Mouse (Mus musculus): ENCODE measurements at regions not wholly inside any gene's neighbourhood (a gene's known extent, or its start where the extent isn't known, plus 50 kb on each side); places are given as distances from the start of the nearest gene placed in this dataset.

- H3K4me2 ChIP-seq (ENCODE audit: insufficient read depth, low read depth, poor library complexity, severe bottlenecking): no peak overlapping the region
- H3K27ac ChIP-seq (ENCODE audit: insufficient read depth, low read depth): no peak overlapping the region
- dilution Hi-C loops (cut with MboI; ENCODE audit: extremely low pct_ligation_motif_present, extremely low pct_unique_long_range_greater_than_20kb, low sequenced_read_pairs): no loop called here
- no peak overlapping the region for H3K9ac ChIP-seq (ENCODE audit: insufficient read depth, low read depth)
- TF ChIP-seq EP300 (IDR thresholded peaks at IDR 0.05; ENCODE audit: low read length): no peak
- no peak for TF ChIP-seq USF2 (conservative IDR thresholded peaks at IDR 0.05; ENCODE audit: low read depth, low read length)
- TF ChIP-seq SMC3 (IDR thresholded peaks at IDR 0.05; ENCODE audit: low read depth, low read length): no peak
- no peak for TF ChIP-seq BHLHE40 (IDR thresholded peaks at IDR 0.05; ENCODE audit: low read depth, low read length)
- TF ChIP-seq USF1 (IDR thresholded peaks at IDR 0.05; ENCODE audit: low read depth, low read length): no peak
- H3K9me3 ChIP-seq (replicated peaks; ENCODE audit: low read length): no peaks in the 10 kb centered on the region
- no peak for DNase-seq (ENCODE audit: extremely low read depth)
- H3K4me1 ChIP-seq (ENCODE audit: control insufficient read depth in 1 of 2, insufficient read depth in 2 of 2): no peaks in the 10 kb centered on the region
- in situ Hi-C loops (cut with MboI; ENCODE audit: low pct_ligation_motif_present, low pct_unique_long_range_greater_than_20kb, low sequenced_read_pairs): no loop called here
- no peaks in the 10 kb centered on the region for H3K79me2 ChIP-seq (replicated peaks; ENCODE audit: control insufficient read depth, extremely low read depth, insufficient read depth, poor library complexity, severe bottlenecking)
- no peak overlapping the region for H3K4me3 ChIP-seq (replicated peaks in 1 of 3; ENCODE audit: low read depth in 2 of 3, low read length in 2 of 3, poor library complexity in 1 of 3)
- H3K36me3 ChIP-seq (replicated peaks in 1 of 2; ENCODE audit: control insufficient read depth in 1 of 2, insufficient read depth in 1 of 2, low read length in 1 of 2): no peaks in the 10 kb centered on the region
- H3K27me3 ChIP-seq (replicated peaks): peaks cover 1% of the 10 kb centered on the region
These were observed 108.8 kb upstream of the Chrna7 start for GRCm38 (mm10) chr7:63321171-63321570.

- in situ Hi-C loops (cut with MboI; ENCODE audit: low pct_ligation_motif_present, low pct_unique_long_range_greater_than_20kb, low sequenced_read_pairs) (no loop called here), dilution Hi-C loops (cut with MboI; ENCODE audit: extremely low pct_ligation_motif_present, extremely low pct_unique_long_range_greater_than_20kb, low sequenced_read_pairs) (no loop called here)
- no peaks in the 10 kb centered on the region for H3K79me2 ChIP-seq (replicated peaks; ENCODE audit: control insufficient read depth, extremely low read depth, insufficient read depth, poor library complexity, severe bottlenecking)
- no peaks in the 10 kb centered on the region for H3K27me3 ChIP-seq (replicated peaks)
- H3K4me3 ChIP-seq (replicated peaks in 1 of 3; ENCODE audit: low read depth in 2 of 3, low read length in 2 of 3, poor library complexity in 1 of 3): no peak overlapping the region
- no peak overlapping the region for H3K27ac ChIP-seq (ENCODE audit: insufficient read depth, low read depth)
- H3K36me3 ChIP-seq (replicated peaks in 1 of 2; ENCODE audit: control insufficient read depth in 1 of 2, insufficient read depth in 1 of 2, low read length in 1 of 2): no peaks in the 10 kb centered on the region
- no peak overlapping the region for H3K4me2 ChIP-seq (ENCODE audit: insufficient read depth, low read depth, poor library complexity, severe bottlenecking)
- no peak overlapping the region for H3K9ac ChIP-seq (ENCODE audit: insufficient read depth, low read depth)
- peak; percentile 32 for DNase-seq (ENCODE audit: extremely low read depth)
- TF ChIP-seq SMC3 (IDR thresholded peaks at IDR 0.05; ENCODE audit: low read depth, low read length): peak; percentile 34
- TF ChIP-seq RAD21 (IDR thresholded peaks at IDR 0.05; ENCODE audit: low read depth, low read length): peak; percentile 61
- no peak for TF ChIP-seq MAFK (IDR thresholded peaks at IDR 0.05; ENCODE audit: insufficient replicate concordance, low read length)
- peak; percentile 60 to 86 for TF ChIP-seq CTCF (conservative IDR thresholded peaks at IDR 0.05 in 1 of 2, IDR thresholded peaks at IDR 0.05 in 1 of 2; ENCODE audit: low read depth in 2 of 2, low read length in 2 of 2)
- H3K4me1 ChIP-seq (ENCODE audit: control insufficient read depth in 1 of 2, insufficient read depth in 2 of 2): no peaks in the 10 kb centered on the region
- H3K9me3 ChIP-seq (replicated peaks; ENCODE audit: low read length): no peaks in the 10 kb centered on the region
These were observed 109.8 kb upstream of the Chrna7 start for GRCm38 (mm10) chr7:63321951-63322710.

- peak; percentile 21 for DNase-seq (ENCODE audit: extremely low read depth)
- no peaks in the 10 kb centered on the region for H3K36me3 ChIP-seq (replicated peaks in 1 of 2; ENCODE audit: control insufficient read depth in 1 of 2, insufficient read depth in 1 of 2, low read length in 1 of 2)
- no peak overlapping the region for H3K4me3 ChIP-seq (replicated peaks in 1 of 3; ENCODE audit: low read depth in 2 of 3, low read length in 2 of 3, poor library complexity in 1 of 3)
- H3K4me1 ChIP-seq (ENCODE audit: control insufficient read depth in 1 of 2, insufficient read depth in 2 of 2): no peaks in the 10 kb centered on the region
- H3K4me2 ChIP-seq (ENCODE audit: insufficient read depth, low read depth, poor library complexity, severe bottlenecking): no peak overlapping the region
- no peaks in the 10 kb centered on the region for H3K9me3 ChIP-seq (replicated peaks; ENCODE audit: low read length)
- peaks cover 13% of the 10 kb centered on the region for H3K27me3 ChIP-seq (replicated peaks)
- dilution Hi-C loops (cut with MboI; ENCODE audit: extremely low pct_ligation_motif_present, extremely low pct_unique_long_range_greater_than_20kb, low sequenced_read_pairs): no loop called here
- TF ChIP-seq CHD2 (IDR thresholded peaks at IDR 0.05; ENCODE audit: low read length) (no peak), ZNF384 (IDR thresholded peaks at IDR 0.05; ENCODE audit: low read depth, low read length) (no peak), CHD1 (IDR thresholded peaks at IDR 0.05; ENCODE audit: low read depth, low read length) (no peak), EP300 (IDR thresholded peaks at IDR 0.05; ENCODE audit: low read length) (no peak), RAD21 (IDR thresholded peaks at IDR 0.05; ENCODE audit: low read depth, low read length) (peak; percentile 13), JUN (IDR thresholded peaks at IDR 0.05; ENCODE audit: insufficient read depth, low read depth, low read length) (no peak), NELFE (IDR thresholded peaks at IDR 0.05; ENCODE audit: low read depth, low read length) (no peak), SMC3 (IDR thresholded peaks at IDR 0.05; ENCODE audit: low read depth, low read length) (peak; percentile 34; the same call in 1 of the 2 replicates), POLR2AphosphoS2 (IDR thresholded peaks at IDR 0.05; ENCODE audit: low read depth, low read length) (no peak), MEF2A (IDR thresholded peaks at IDR 0.05; ENCODE audit: borderline replicate concordance, low read depth, low read length) (no peak), PAX5 (IDR thresholded peaks at IDR 0.05; ENCODE audit: low read length) (no peak), GABPA (IDR thresholded peaks at IDR 0.05; ENCODE audit: insufficient replicate concordance, low read depth, low read length) (no peak), MAX (IDR thresholded peaks at IDR 0.05; ENCODE audit: low read length) (no peak), MAZ (IDR thresholded peaks at IDR 0.05; ENCODE audit: low read depth, low read length) (no peak), CTCF (conservative IDR thresholded peaks at IDR 0.05 in 1 of 2, IDR thresholded peaks at IDR 0.05 in 1 of 2; ENCODE audit: low read depth in 2 of 2, low read length in 2 of 2) (peak; percentile 25 to 43; a peak in 3 of 4 replicates), UBTF (IDR thresholded peaks at IDR 0.05; ENCODE audit: low read depth, low read length) (no peak)
- H3K79me2 ChIP-seq (replicated peaks; ENCODE audit: control insufficient read depth, extremely low read depth, insufficient read depth, poor library complexity, severe bottlenecking): no peaks in the 10 kb centered on the region
- H3K27ac ChIP-seq (ENCODE audit: insufficient read depth, low read depth): no peak overlapping the region
- no peak overlapping the region for H3K9ac ChIP-seq (ENCODE audit: insufficient read depth, low read depth)
- in situ Hi-C loops (cut with MboI; ENCODE audit: low pct_ligation_motif_present, low pct_unique_long_range_greater_than_20kb, low sequenced_read_pairs): no loop called here
These were observed 109.4 kb upstream of the Otud7a start for GRCm38 (mm10) chr7:63335146-63335545.
